Mouse (Mus musculus) thymus, adult 2 months (tissue): ENCODE data around the gene Uso1. TPM values are rescaled to one million over a fixed set of nuclear protein-coding genes. Genes with fewer than 3 reads are reported as not detected.
A peak's percentile ranks its signal among the peaks of the same experiment; 100 is the strongest.

ENCODE experiments used
- DNase-seq: peaks from one replicate; pipeline ENCODE4 v3.0.0; 2021
- H3K27ac ChIP-seq: fragments of 200-500 bp; 2 replicates; pipeline ENCODE4 v1.5.1; 2012; ENCODE audit warnings: low read length, control low read depth; ENCODE audit not compliant: control insufficient read depth, insufficient read depth
- H3K27me3 ChIP-seq: fragments of 200-500 bp; 2 replicates; pipeline ENCODE4 v1.6.1; 2012; ENCODE audit warnings: mild to moderate bottlenecking, low read length, moderate library complexity, mixed read lengths; ENCODE audit not compliant: control insufficient read depth, insufficient read depth
- H3K36me3 ChIP-seq: fragments of 200-500 bp; 2 replicates; pipeline ENCODE4 v1.6.1; 2012; ENCODE audit warnings: mild to moderate bottlenecking, low read length, moderate library complexity; ENCODE audit not compliant: control insufficient read depth, insufficient read depth
- H3K4me1 ChIP-seq: fragments of 200-500 bp; replicated peaks from 2 replicates; pipeline ENCODE4 v1.6.1; 2012; ENCODE audit warnings: low read length; ENCODE audit not compliant: control insufficient read depth, insufficient read depth
- H3K4me3 ChIP-seq: fragments of 200-500 bp; 2 replicates; pipeline ENCODE4 v1.5.1; 2012; ENCODE audit warnings: mild to moderate bottlenecking, low read length, control low read depth, moderate library complexity; ENCODE audit not compliant: control insufficient read depth, insufficient read depth
- CTCF ChIP-seq: fragments of 200-500 bp; IDR thresholded peaks from 2 replicates; pipeline ENCODE4 v1.5.1; 2012; ENCODE audit warnings: mild to moderate bottlenecking, control low read depth, low read length, moderate library complexity, borderline replicate concordance; ENCODE audit not compliant: control insufficient read depth, poor library complexity, insufficient read depth; ENCODE audit errors: extremely low read depth
- POLR2A ChIP-seq: fragments of 200-500 bp; IDR thresholded peaks from 2 replicates; pipeline ENCODE4 v1.6.1; 2012; ENCODE audit warnings: mild to moderate bottlenecking, low read length, control low read depth, moderate library complexity; ENCODE audit not compliant: control insufficient read depth, poor library complexity, insufficient read depth; ENCODE audit errors: extremely low read depth
- WGBS: fragments of 180-500 bp; shearing (Covaris S2); methylation state at CpG from one replicate; pipeline ENCODE4 v1.1.7; 2018; 5-methylcytosine and 5-hydroxymethylcytosine counted together
- polyA plus RNA-seq: library from polyadenylated mRNA; depleted of rRNA; stranded (reverse); fragments of >200 nt; gene quantifications from 2 replicates; pipeline ENCODE4 v1.2.3, GENCODE M21; 2012

The Uso1 gene
- polyA plus RNA-seq, 1 experiment, result 25.4 TPM

GRCm38 (mm10) chr5:92233366-92233765 is 95.6 kb downstream of the Uso1 start:
- Histone ChIP-seq H3K4me1 (peaks cover 17% of the 10 kb centered on the region), H3K36me3 (no peaks in the 10 kb centered on the region), H3K4me3 (no peak overlapping the region), H3K27me3 (no peaks in the 10 kb centered on the region), H3K27ac (no peak overlapping the region)
- no peak for DNase-seq
- WGBS, result 94% methylated on average over 4 of the region's 4 CpGs
- TF ChIP-seq POLR2A, result no peak
- TF ChIP-seq CTCF, result no peak

GRCm38 (mm10) chr5:92234939-92235557 is 97.3 kb downstream of the Uso1 start:
- peak overlapping the region; percentile 27; the same call in 1 of the 2 replicates for H3K27ac ChIP-seq
- no peak for DNase-seq
- peaks cover 14% of the 10 kb centered on the region for H3K4me1 ChIP-seq
- H3K36me3 ChIP-seq, result no peaks in the 10 kb centered on the region
- TF ChIP-seq POLR2A, result no peak
- TF ChIP-seq CTCF, result no peak
- no peaks in the 10 kb centered on the region for H3K27me3 ChIP-seq
- H3K4me3 ChIP-seq, result no peak overlapping the region
- 4% methylated on average over 5 of the region's 5 CpGs for WGBS

- Histone ChIP-seq H3K4me1 (peaks cover 14% of the 10 kb centered on the region), H3K27me3 (no peaks in the 10 kb centered on the region), H3K4me3 (no peak overlapping the region), H3K36me3 (no peaks in the 10 kb centered on the region), H3K27ac (no peak overlapping the region)
- TF ChIP-seq CTCF (0 out of 2 replicates have a peak, but pooled peaks have one; percentile 9), POLR2A (no peak)
- 45% methylated on average over 29 of the region's 29 CpGs for WGBS
- DNase-seq, result peak; percentile 60
Observed at GRCm38 (mm10) chr5:92239333-92240232, 101.8 kb downstream of the Uso1 start.

GRCm38 (mm10) chr5:92240769-92241168 is 103.0 kb downstream of the Uso1 start:
- WGBS, result 97% methylated on average over 12 of the region's 12 CpGs
- no peak for DNase-seq
- no peaks in the 10 kb centered on the region for H3K27me3 ChIP-seq
- H3K4me3 ChIP-seq, result no peak overlapping the region
- no peak overlapping the region for H3K27ac ChIP-seq
- TF ChIP-seq CTCF (no peak), POLR2A (no peak)
- H3K4me1 ChIP-seq, result peaks cover 11% of the 10 kb centered on the region
- H3K36me3 ChIP-seq, result no peaks in the 10 kb centered on the region

GRCm38 (mm10) chr5:92244900-92245299 is 107.2 kb downstream of the Uso1 start:
- no peak for DNase-seq
- 88% methylated on average over 2 of the region's 2 CpGs for WGBS
- Histone ChIP-seq H3K27ac (no peak overlapping the region), H3K4me3 (no peak overlapping the region), H3K27me3 (no peaks in the 10 kb centered on the region), H3K36me3 (no peaks in the 10 kb centered on the region), H3K4me1 (peaks cover 7% of the 10 kb centered on the region; the same call in 1 of the 2 replicates)
- TF ChIP-seq CTCF (no peak), POLR2A (no peak)

GRCm38 (mm10) chr5:92245483-92245882 is 107.7 kb downstream of the Uso1 start:
- TF ChIP-seq CTCF, result no peak
- no peak for TF ChIP-seq POLR2A
- 10% methylated on average over 9 of the region's 9 CpGs for WGBS

More at GRCm38 (mm10) chr5:92245483-92245882, 107.7 kb downstream of the Uso1 start:
- Histone ChIP-seq H3K36me3 (no peaks in the 10 kb centered on the region), H3K27ac (no peak overlapping the region), H3K4me1 (0 out of 2 replicates have a peak, but pooled peaks cover 7% of the 10 kb centered on the region), H3K4me3 (no peak overlapping the region), H3K27me3 (no peaks in the 10 kb centered on the region)
- DNase-seq, result peak; percentile 64
